Mouse (Mus musculus) liver, embryonic 16.5 days (tissue): ENCODE results near the gene Dzip1. TPM values are rescaled to one million over a fixed set of nuclear protein-coding genes. Genes with fewer than 3 reads are reported as not detected.

ENCODE experiments used
- ATAC-seq: fragments of 200-750 bp; cut with Nextera tagmentation; 2 replicates; pipeline ENCODE4 v1.8.0; 2017; ENCODE audit warnings: low read depth, mild to moderate bottlenecking, moderate number of reproducible peaks, moderate library complexity
- H3K27ac ChIP-seq: fragments of 300-500 bp; sonication (generic); 2 replicates; pipeline ENCODE4 v1.5.1; 2014; ENCODE audit warnings: mild to moderate bottlenecking, low read length
- H3K27me3 ChIP-seq: fragments of 300-500 bp; sonication (generic); 2 replicates; pipeline ENCODE4 v1.6.1; 2014; ENCODE audit warnings: low read depth, low read length, mixed read lengths; ENCODE audit not compliant: control insufficient read depth, insufficient read depth
- H3K36me3 ChIP-seq: fragments of 300-500 bp; sonication (generic); 2 replicates; pipeline ENCODE4 v1.6.1; 2014; ENCODE audit warnings: mild to moderate bottlenecking; ENCODE audit not compliant: control insufficient read depth, insufficient read depth
- H3K4me1 ChIP-seq: fragments of 300-500 bp; sonication (generic); 2 replicates; pipeline ENCODE4 v1.6.1; 2014; ENCODE audit warnings: low read depth, low read length, mixed read lengths; ENCODE audit not compliant: control insufficient read depth
- H3K4me2 ChIP-seq: fragments of 300-500 bp; sonication (generic); 2 replicates; pipeline ENCODE4 v1.6.1; 2014; ENCODE audit warnings: low read depth, low read length, mixed read lengths
- H3K4me3 ChIP-seq: fragments of 300-500 bp; sonication (generic); 2 replicates; pipeline ENCODE4 v1.5.1; 2014; ENCODE audit warnings: low read depth, mild to moderate bottlenecking, low read length
- H3K9ac ChIP-seq: fragments of 300-500 bp; sonication (generic); 2 replicates; pipeline ENCODE4 v1.6.1; 2014; ENCODE audit warnings: low read depth, low read length
- H3K9me3 ChIP-seq: fragments of 300-500 bp; sonication (generic); replicated peaks from 2 replicates; pipeline ENCODE4 v1.6.1; 2016; ENCODE audit warnings: low read length; ENCODE audit not compliant: control insufficient read depth
- WGBS: fragments of 180-500 bp; shearing (Covaris S2); extraction: QIAGEN DNeasy Blood & Tissue Kit; methylation state at CpG from one replicate; pipeline ENCODE4 v1.1.7; 2014; ENCODE audit not compliant: insufficient replicate concordance; 5-methylcytosine and 5-hydroxymethylcytosine counted together
- polyA plus RNA-seq: library from polyadenylated mRNA; unstranded; fragments of >200 nt; fragmentation: Nextera tagmentation; extraction: Ambion mirVana; gene quantifications from 2 replicates; pipeline ENCODE4 v1.2.1, GENCODE M21; 2015

Gene Dzip1
- polyA plus RNA-seq, 1 experiment from 2014 or later = 1.4 TPM

- Histone ChIP-seq H3K27me3 (no peaks in the 10 kb centered on the region), H3K4me1 (peaks cover 25% of the 10 kb centered on the region), H3K4me3 (no peak overlapping the region), H3K9me3 (no peaks in the 10 kb centered on the region), H3K4me2 (no peak overlapping the region), H3K36me3 (no peaks in the 10 kb centered on the region), H3K9ac (no peak overlapping the region), H3K27ac (0 out of 2 replicates have a peak overlapping the region, but pooled peaks have one; percentile 23)
- no peak for ATAC-seq
- WGBS = 72% methylated on average over 12 of the region's 12 CpGs
Measured at GRCm38 (mm10) chr14:118942076-118942475, 16.8 kb upstream of the Dzip1 start.

GRCm38 (mm10) chr14:118940796-118941495 is 15.7 kb upstream of the Dzip1 start:
- H3K4me3 ChIP-seq = no peak overlapping the region
- no peaks in the 10 kb centered on the region for H3K27me3 ChIP-seq
- H3K36me3 ChIP-seq = no peaks in the 10 kb centered on the region
- 75% methylated on average over 4 of the region's 4 CpGs for WGBS
- no peak overlapping the region for H3K4me2 ChIP-seq
- H3K27ac ChIP-seq = no peak overlapping the region
- ATAC-seq = no peak
- H3K9ac ChIP-seq = no peak overlapping the region
- peaks cover 30% of the 10 kb centered on the region for H3K4me1 ChIP-seq
- no peaks in the 10 kb centered on the region for H3K9me3 ChIP-seq

GRCm38 (mm10) chr14:118938551-118938950 is 13.3 kb upstream of the Dzip1 start:
- Histone ChIP-seq H3K36me3 (no peaks in the 10 kb centered on the region), H3K4me3 (peak overlapping the region; percentile 96), H3K4me2 (peak overlapping the region; percentile 85), H3K9me3 (no peaks in the 10 kb centered on the region), H3K27me3 (no peaks in the 10 kb centered on the region), H3K27ac (peak overlapping the region; percentile 91), H3K4me1 (peaks cover 30% of the 10 kb centered on the region), H3K9ac (peak overlapping the region; percentile 99)
- 1% methylated on average over 7 of the region's 7 CpGs for WGBS
- no peak for ATAC-seq

- peak within 1 kb of the TSS; percentile 99 for H3K9ac ChIP-seq
- peak within 1 kb of the TSS; percentile 96 for H3K4me2 ChIP-seq
- no peaks in the 10 kb centered on the region for H3K27me3 ChIP-seq
- peak within 1 kb of the TSS; percentile 96 for H3K4me3 ChIP-seq
- peaks cover 30% of the 10 kb centered on the region for H3K4me1 ChIP-seq
- no peaks in the 10 kb centered on the region for H3K9me3 ChIP-seq
- H3K27ac ChIP-seq = peak within 1 kb of the TSS; percentile 91
- no peaks in the 10 kb centered on the region for H3K36me3 ChIP-seq
- WGBS = under 1% methylated on average over 118 of the region's 124 CpGs
- ATAC-seq = peak; percentile 99
Measured at GRCm38 (mm10) chr14:118937533-118938492, 12.6 kb upstream of the Dzip1 start, which contains the start of gene Dnajc3. Gene Dnajc3, plus strand, starts transcription at chr14:118937976.

- no peaks in the 10 kb centered on the region for H3K27me3 ChIP-seq
- H3K4me2 ChIP-seq = peak overlapping the region; percentile 96
- peaks cover 30% of the 10 kb centered on the region for H3K4me1 ChIP-seq
- no peaks in the 10 kb centered on the region for H3K9me3 ChIP-seq
- H3K36me3 ChIP-seq = no peaks in the 10 kb centered on the region
- 22% methylated on average over 4 of the region's 4 CpGs for WGBS
- peak overlapping the region; percentile 77 for H3K9ac ChIP-seq
- H3K4me3 ChIP-seq = peak overlapping the region; percentile 70
- ATAC-seq = no peak
- peak overlapping the region; percentile 78 for H3K27ac ChIP-seq
Measured at GRCm38 (mm10) chr14:118936952-118937351, 11.7 kb upstream of the Dzip1 start.

GRCm38 (mm10) chr14:118936236-118936635 is 11.0 kb upstream of the Dzip1 start:
- Histone ChIP-seq H3K4me2 (no peak overlapping the region), H3K9me3 (no peaks in the 10 kb centered on the region), H3K4me1 (peaks cover 30% of the 10 kb centered on the region), H3K4me3 (no peak overlapping the region), H3K27me3 (no peaks in the 10 kb centered on the region), H3K36me3 (no peaks in the 10 kb centered on the region), H3K9ac (no peak overlapping the region), H3K27ac (no peak overlapping the region)
- no peak for ATAC-seq
- 64% methylated on average over 3 of the region's 3 CpGs for WGBS

GRCm38 (mm10) chr14:118934686-118935085 is 9.4 kb upstream of the Dzip1 start:
- Histone ChIP-seq H3K4me3 (no peak overlapping the region), H3K4me2 (no peak overlapping the region), H3K9ac (no peak overlapping the region), H3K4me1 (peaks cover 21% of the 10 kb centered on the region), H3K27ac (no peak overlapping the region), H3K36me3 (no peaks in the 10 kb centered on the region), H3K9me3 (no peaks in the 10 kb centered on the region), H3K27me3 (no peaks in the 10 kb centered on the region)
- no peak for ATAC-seq
- WGBS = 66% methylated on average over 9 of the region's 9 CpGs

- Histone ChIP-seq H3K36me3 (no peaks in the 10 kb centered on the region), H3K4me1 (peaks cover 13% of the 10 kb centered on the region), H3K9me3 (no peaks in the 10 kb centered on the region), H3K27ac (no peak overlapping the region), H3K4me2 (no peak overlapping the region), H3K4me3 (no peak overlapping the region), H3K27me3 (no peaks in the 10 kb centered on the region), H3K9ac (no peak overlapping the region)
- no peak for ATAC-seq
- WGBS = 57% methylated on average over 7 of the region's 8 CpGs
Measured at GRCm38 (mm10) chr14:118932956-118933355, 7.7 kb upstream of the Dzip1 start.
